3 mouse cellular contexts compared by ENCODE assay signal in the genomic region with DNA sequence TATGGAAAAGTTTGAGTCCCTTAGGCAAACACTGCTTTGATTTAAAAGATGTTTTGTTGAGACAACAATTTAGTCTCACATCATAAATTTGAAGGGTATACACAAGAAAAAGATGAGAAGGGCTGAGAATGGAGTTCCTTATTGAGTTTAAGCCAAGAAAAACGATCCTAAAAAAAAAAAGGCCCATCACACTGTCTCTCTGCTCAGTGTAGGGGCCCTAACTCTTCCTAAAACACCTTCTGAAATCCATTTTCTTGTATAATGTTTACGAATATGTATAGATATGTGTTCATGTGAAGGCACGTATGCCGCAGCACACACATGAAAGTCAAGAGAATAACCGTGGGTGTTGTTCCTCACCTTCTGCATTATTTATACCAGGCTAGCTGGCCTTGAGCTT. TPM values are rescaled to one million over a fixed set of nuclear protein-coding genes. Genes with fewer than 3 reads are reported as not detected.
DNase-seq lines count a peak whose midpoint lies in the region; ATAC-seq and TF ChIP-seq lines count a peak whose summit lies in the region.
"Not testable (repeated sequence)": the region's sequence is repeated elsewhere in the genome, so short reads cannot be mapped to it uniquely, and the experiment has no call there.

No protein-coding gene starts in this region.

- TF ChIP-seq CTCF in lung, embryonic 14.5 days (IDR thresholded peaks at IDR 0.05; ENCODE audit: low read depth) = not testable (repeated sequence)

- ATAC-seq in lung, embryonic 14.5 days (ENCODE audit: insufficient read depth) = peak; percentile 79
- ATAC-seq in lung, embryonic 15.5 days (ENCODE audit: borderline replicate concordance, extremely low read depth, low FRiP score, low TSS enrichment) = peak; percentile 23; the same call in 1 of the 2 replicates
- peak; percentile 53 for ATAC-seq in lung, embryonic 16.5 days (ENCODE audit: low read depth)

- not testable (repeated sequence) for H3K9ac ChIP-seq in lung, embryonic 14.5 days; lung, embryonic 15.5 days; lung, embryonic 16.5 days (ENCODE audit: low read length)

- H3K9me3 ChIP-seq in lung, embryonic 14.5 days (ENCODE audit: low read depth, low read length); lung, embryonic 15.5 days; lung, embryonic 16.5 days (ENCODE audit: control insufficient read depth, low read length): not testable (repeated sequence)

- H3K36me3 ChIP-seq in lung, embryonic 14.5 days (ENCODE audit: insufficient read depth); lung, embryonic 15.5 days; lung, embryonic 16.5 days (ENCODE audit: control insufficient read depth, insufficient read depth, low read length): not testable (repeated sequence)

- H3K4me2 ChIP-seq in lung, embryonic 14.5 days; lung, embryonic 15.5 days; lung, embryonic 16.5 days (ENCODE audit: low read depth, low read length): not testable (repeated sequence)

- H3K4me1 ChIP-seq in lung, embryonic 14.5 days (ENCODE audit: insufficient read depth); lung, embryonic 15.5 days; lung, embryonic 16.5 days (replicated peaks; ENCODE audit: control insufficient read depth, insufficient read depth, low read length): not testable (repeated sequence)

- H3K27ac ChIP-seq in lung, embryonic 14.5 days (ENCODE audit: low read depth); lung, embryonic 15.5 days; lung, embryonic 16.5 days (ENCODE audit: low read length): not testable (repeated sequence)

- no CpG with 5 or more reads among the region's 5 CpGs for WGBS in lung, embryonic 14.5 days
- WGBS in lung, embryonic 15.5 days = no CpG with 5 or more reads among the region's 5 CpGs
- WGBS in lung, embryonic 16.5 days = no CpG with 5 or more reads among the region's 5 CpGs

- not testable (repeated sequence) for DNase-seq in lung, embryonic 14.5 days

- H3K27me3 ChIP-seq in lung, embryonic 14.5 days (ENCODE audit: insufficient read depth, low read length); lung, embryonic 15.5 days; lung, embryonic 16.5 days (ENCODE audit: control insufficient read depth, insufficient read depth, low read depth, low read length): not testable (repeated sequence)

- not testable (repeated sequence) for H3K4me3 ChIP-seq in lung, embryonic 14.5 days (ENCODE audit: low read depth, low read length); lung, embryonic 15.5 days; lung, embryonic 16.5 days (ENCODE audit: low read length)

RNA-seq across cellular contexts. Expression of gene Dynlt1a, which starts 54.5 kb away (rescaled TPM):
- 18.7 and 19.0 TPM in 2 replicates for polyA plus RNA-seq in lung, embryonic 14.5 days (2014; fragmentation: Nextera tagmentation; extraction: Ambion mirVana)
- polyA plus RNA-seq in lung, embryonic 15.5 days (2015; fragmentation: Nextera tagmentation; extraction: Ambion mirVana) = 15.7 and 16.4 TPM in 2 replicates
- 17.4 and 18.4 TPM in 2 replicates for polyA plus RNA-seq in lung, embryonic 16.5 days (2015; fragmentation: Nextera tagmentation; extraction: Ambion mirVana)

RNA-seq across cellular contexts. Expression of gene Dynlt1b, which starts 58.1 kb away (rescaled TPM):
- 579 and 584 TPM in 2 replicates for polyA plus RNA-seq in lung, embryonic 14.5 days (2014; fragmentation: Nextera tagmentation; extraction: Ambion mirVana)
- polyA plus RNA-seq in lung, embryonic 15.5 days (2015; fragmentation: Nextera tagmentation; extraction: Ambion mirVana) = 471 and 517 TPM in 2 replicates
- polyA plus RNA-seq in lung, embryonic 16.5 days (2015; fragmentation: Nextera tagmentation; extraction: Ambion mirVana) = 525 and 538 TPM in 2 replicates

Comparison
In these comparisons a context has a peak if more than half of its experiments do, and no peak if none do; other contexts are left out.
1. ATAC-seq: peak in every context shown above with its lines; median percentile 79 in lung, embryonic 14.5 days; 53 in lung, embryonic 16.5 days; 23 in lung, embryonic 15.5 days.